Mouse (Mus musculus) megakaryocyte, embryonic 14.5 days (primary cell): ENCODE measurements around the gene Ndufa10. TPM values are rescaled to one million over a fixed set of nuclear protein-coding genes. Genes with fewer than 3 reads are reported as not detected.
A peak's percentile ranks its signal among the peaks of the same experiment; 100 is the strongest.

ENCODE experiments used
- H3K27me3 ChIP-seq: replicated peaks from 2 replicates; pipeline ENCODE3; 2012; ENCODE audit warnings: inconsistent platforms
- H3K36me3 ChIP-seq: replicated peaks from 2 replicates; pipeline ENCODE3; 2012; ENCODE audit warnings: low read length, inconsistent platforms, mixed read lengths
- H3K4me1 ChIP-seq: 2 replicates; pipeline ENCODE4 v1.6.1; 2012; ENCODE audit warnings: inconsistent platforms
- H3K4me3 ChIP-seq: replicated peaks from 2 replicates; pipeline ENCODE3; 2012; ENCODE audit warnings: moderate library complexity, mild to moderate bottlenecking, inconsistent platforms
- H3K9me3 ChIP-seq: 2 replicates; pipeline ENCODE4 v1.6.1; 2012; ENCODE audit warnings: inconsistent platforms
- FLI1 ChIP-seq: IDR thresholded peaks from 2 replicates; pipeline ENCODE4 v1.6.1; 2012; ENCODE audit warnings: low read length, inconsistent platforms, mixed read lengths
- GATA1 ChIP-seq: IDR thresholded peaks from 3 replicates; pipeline ENCODE4 v1.6.1; 2012; ENCODE audit warnings: mixed read lengths, low read length, inconsistent platforms, borderline replicate concordance
- polyA plus RNA-seq: library from polyadenylated mRNA; stranded (reverse); fragments of >175 nt; gene quantifications from 2 replicates; pipeline ENCODE4 v1.2.3, GENCODE M21; 2012; ENCODE audit warnings: low replicate concordance; ENCODE audit not compliant: insufficient read depth

The Ndufa10 gene
- polyA plus RNA-seq, 1 experiment, result 27.2 TPM

GRCm38 (mm10) chr1:92458416-92458815, 15.2 kb downstream of the Ndufa10 start:
- Histone ChIP-seq H3K4me1 (peaks cover 9% of the 10 kb centered on the region), H3K9me3 (peaks cover 7% of the 10 kb centered on the region), H3K27me3 (no peaks in the 10 kb centered on the region), H3K36me3 (peaks cover 97% of the 10 kb centered on the region), H3K4me3 (no peak overlapping the region)
- no peak for TF ChIP-seq FLI1
- TF ChIP-seq GATA1, result no peak

DNA sequence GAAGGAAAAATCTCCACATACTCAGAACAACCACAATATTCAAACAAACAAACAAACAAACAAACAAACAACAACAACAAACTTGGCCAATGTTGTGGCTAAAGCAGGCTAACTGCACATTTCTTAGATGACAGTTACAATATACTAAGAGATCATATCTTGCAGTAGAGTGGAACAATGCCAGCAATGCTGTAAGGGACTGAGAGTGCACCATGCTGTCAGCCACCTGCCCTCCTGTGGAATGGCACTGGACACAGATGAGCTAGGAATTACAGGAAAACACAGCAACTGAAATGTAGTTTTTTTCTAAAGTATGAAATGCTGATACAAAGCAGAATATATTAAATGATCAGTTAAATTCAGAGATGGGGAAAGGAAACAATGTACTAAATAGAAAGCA, 15.9 kb downstream of the Ndufa10 start:
- Histone ChIP-seq H3K4me3 (no peak overlapping the region), H3K27me3 (no peaks in the 10 kb centered on the region), H3K9me3 (peaks cover 7% of the 10 kb centered on the region), H3K4me1 (peaks cover 9% of the 10 kb centered on the region), H3K36me3 (peaks cover 97% of the 10 kb centered on the region)
- TF ChIP-seq FLI1 (no peak), GATA1 (no peak)

DNA sequence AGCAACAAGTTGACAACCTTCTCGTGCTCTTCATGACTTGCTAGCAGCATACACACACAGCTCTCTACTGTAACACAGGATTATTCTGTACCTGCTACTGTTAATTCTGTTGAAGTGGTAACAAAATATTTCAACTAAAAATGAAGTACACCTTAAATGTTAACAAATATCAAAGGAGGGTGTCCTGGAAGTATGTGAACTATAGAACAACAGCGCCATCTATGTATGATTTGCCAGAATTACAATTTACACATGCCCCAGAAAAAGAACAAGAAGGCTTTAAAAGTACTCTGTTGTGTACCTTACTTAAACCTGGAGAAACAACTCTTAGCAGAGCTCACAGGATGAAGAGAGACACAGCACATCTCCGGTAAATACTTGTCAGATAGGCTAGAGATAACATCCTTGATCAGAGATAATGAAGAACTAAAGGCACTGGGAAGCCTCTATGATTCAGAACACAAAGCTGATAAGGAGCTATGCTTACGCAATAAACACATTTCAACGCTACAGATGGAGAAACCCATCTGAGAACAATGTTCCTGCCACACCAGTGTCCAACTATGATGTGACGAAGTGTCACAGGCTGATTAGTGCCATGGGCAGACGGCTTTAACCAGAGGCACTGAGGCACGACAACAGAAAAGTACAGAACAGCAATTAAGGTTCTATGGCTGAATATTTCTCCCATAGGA, 19.8 kb downstream of the Ndufa10 start:
- H3K4me1 ChIP-seq, result peaks cover 6% of the 10 kb centered on the region
- H3K36me3 ChIP-seq, result peaks cover 97% of the 10 kb centered on the region
- H3K9me3 ChIP-seq, result peaks cover 7% of the 10 kb centered on the region
- H3K27me3 ChIP-seq, result no peaks in the 10 kb centered on the region
- no peak overlapping the region for H3K4me3 ChIP-seq
- TF ChIP-seq GATA1 (no peak), FLI1 (no peak)

GRCm38 (mm10) chr1:92448293-92448692, 25.4 kb downstream of the Ndufa10 start:
- Histone ChIP-seq H3K4me3 (no peak overlapping the region), H3K4me1 (no peaks in the 10 kb centered on the region), H3K27me3 (no peaks in the 10 kb centered on the region), H3K9me3 (no peaks in the 10 kb centered on the region), H3K36me3 (peaks cover 99% of the 10 kb centered on the region)
- TF ChIP-seq GATA1 (no peak), FLI1 (no peak)

- Histone ChIP-seq H3K36me3 (peaks cover 88% of the 10 kb centered on the region), H3K27me3 (peaks cover 2% of the 10 kb centered on the region), H3K4me3 (no peak overlapping the region), H3K9me3 (no peaks in the 10 kb centered on the region), H3K4me1 (peaks cover 33% of the 10 kb centered on the region)
- TF ChIP-seq GATA1 (no peak), FLI1 (no peak)
Observed at GRCm38 (mm10) chr1:92441453-92442063, 32.1 kb downstream of the Ndufa10 start.

DNA sequence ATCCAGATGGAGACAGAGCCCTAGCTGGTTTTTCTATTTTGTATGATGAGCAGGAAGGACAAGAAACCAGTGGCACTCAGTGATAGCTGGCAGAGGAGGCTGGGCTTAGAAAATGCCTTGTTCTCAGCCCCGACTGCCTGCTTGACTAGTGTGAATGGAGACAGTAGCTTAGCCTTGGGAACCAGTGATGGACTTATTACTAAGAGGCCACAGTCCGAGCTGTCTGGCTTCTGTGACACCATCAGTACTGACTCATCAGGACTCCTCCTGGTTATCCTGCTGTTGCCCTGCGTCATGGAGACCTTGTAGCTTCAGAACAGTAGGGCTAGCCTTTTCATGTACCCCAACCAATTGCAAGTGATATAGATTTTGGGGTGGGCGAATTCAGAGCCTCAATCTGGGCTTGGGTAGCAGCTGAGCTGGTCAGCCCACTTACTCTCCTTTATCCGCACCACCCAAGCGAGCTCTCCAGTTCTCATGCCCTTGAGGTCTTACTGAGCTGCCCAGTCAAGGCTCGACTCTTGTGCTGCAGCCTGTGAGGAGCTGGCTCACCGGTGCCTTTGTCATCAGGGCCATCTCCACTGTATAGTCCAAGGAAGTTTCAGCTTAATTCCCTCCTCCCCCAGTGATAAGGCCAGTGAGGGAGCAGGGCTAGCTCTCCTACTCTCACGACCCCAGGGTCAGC, 33.5 kb downstream of the Ndufa10 start:
- TF ChIP-seq FLI1 (no peak), GATA1 (no peak)
- Histone ChIP-seq H3K36me3 (peaks cover 75% of the 10 kb centered on the region), H3K4me3 (no peak overlapping the region), H3K4me1 (peaks cover 33% of the 10 kb centered on the region), H3K9me3 (no peaks in the 10 kb centered on the region), H3K27me3 (peaks cover 10% of the 10 kb centered on the region)

DNA sequence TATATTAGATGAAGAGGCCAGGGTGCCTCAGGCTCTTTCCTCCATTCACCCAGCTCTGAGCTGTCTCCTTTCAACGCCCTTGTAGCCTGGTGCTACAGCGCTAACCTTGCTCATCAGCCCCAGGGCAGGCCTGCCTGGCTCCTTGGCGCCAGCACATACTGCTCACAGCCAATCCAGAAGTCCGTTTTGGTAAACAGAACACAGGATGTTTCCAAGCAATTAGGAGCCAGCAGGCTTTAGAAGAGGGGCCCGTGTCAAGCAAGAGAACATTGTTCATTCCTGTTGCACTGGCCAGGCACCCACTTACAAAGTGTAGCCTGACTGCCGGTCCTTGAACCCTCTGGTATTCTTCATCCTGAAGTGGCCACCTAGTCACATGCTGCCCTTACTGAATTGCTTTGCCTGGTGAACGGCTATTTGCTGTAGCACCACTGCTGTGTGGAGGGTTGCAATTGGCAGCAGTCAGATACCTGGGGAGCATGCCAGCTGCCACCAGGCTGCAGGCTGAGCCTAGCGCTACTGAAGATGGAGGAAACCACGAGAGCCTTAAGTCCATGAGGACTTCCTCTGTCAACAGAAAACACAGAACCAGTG, 35.9 kb downstream of the Ndufa10 start:
- TF ChIP-seq GATA1, result no peak
- no peak for TF ChIP-seq FLI1
- Histone ChIP-seq H3K4me3 (peak overlapping the region; percentile 44), H3K4me1 (peaks cover 33% of the 10 kb centered on the region), H3K36me3 (peaks cover 51% of the 10 kb centered on the region), H3K9me3 (no peaks in the 10 kb centered on the region), H3K27me3 (peaks cover 22% of the 10 kb centered on the region)

DNA sequence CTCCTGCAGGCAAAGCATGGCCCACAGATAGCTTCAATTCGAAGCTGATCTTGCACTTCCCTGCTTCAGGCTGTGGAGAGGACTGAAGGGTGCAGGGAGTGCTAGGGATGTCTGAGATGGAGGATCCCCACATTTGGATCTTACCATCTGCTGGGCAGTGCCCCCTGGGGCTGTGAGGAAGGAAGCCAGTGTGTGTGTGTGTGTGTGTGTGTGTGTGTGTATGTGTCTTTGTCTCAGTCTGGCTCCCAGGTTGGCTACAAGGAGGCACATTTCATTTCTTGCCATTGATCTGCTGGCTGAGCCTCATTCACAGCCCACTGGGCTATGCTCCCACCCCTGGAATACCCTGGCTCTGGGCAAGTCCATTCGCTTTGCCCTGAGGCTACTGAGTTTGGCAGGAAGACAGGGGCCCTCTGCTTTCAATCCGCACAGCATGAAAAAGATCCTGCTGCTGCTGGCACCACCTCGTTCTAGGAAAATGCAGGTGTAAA, 36.8 kb downstream of the Ndufa10 start:
- peaks cover 22% of the 10 kb centered on the region for H3K27me3 ChIP-seq
- peaks cover 42% of the 10 kb centered on the region for H3K36me3 ChIP-seq
- H3K4me3 ChIP-seq, result no peak overlapping the region
- H3K4me1 ChIP-seq, result peaks cover 30% of the 10 kb centered on the region
- no peaks in the 10 kb centered on the region for H3K9me3 ChIP-seq
- TF ChIP-seq GATA1 (no peak), FLI1 (no peak)

DNA sequence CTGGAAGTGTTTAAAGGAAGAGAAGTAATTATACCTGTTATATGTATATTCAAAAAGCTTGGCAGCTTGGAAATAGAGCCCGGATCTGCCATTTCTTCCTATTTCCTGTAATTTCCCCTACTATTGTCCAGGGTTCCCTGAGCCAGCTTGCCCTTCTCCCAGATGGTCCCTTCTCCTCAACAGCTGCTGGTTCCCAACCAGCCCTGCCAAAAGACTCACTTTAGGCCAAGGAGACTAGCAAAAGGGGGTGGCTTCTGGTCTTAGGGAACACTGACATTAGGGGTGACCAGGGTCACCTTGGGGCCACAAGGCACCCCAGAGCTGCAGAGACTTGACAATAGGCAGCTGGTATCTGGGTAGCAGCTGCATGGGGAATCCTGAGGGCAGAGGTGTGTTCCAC, 38.7 kb downstream of the Ndufa10 start:
- Histone ChIP-seq H3K36me3 (peaks cover 25% of the 10 kb centered on the region), H3K4me1 (peaks cover 19% of the 10 kb centered on the region), H3K4me3 (no peak overlapping the region), H3K27me3 (peaks cover 29% of the 10 kb centered on the region), H3K9me3 (peaks cover 3% of the 10 kb centered on the region)
- TF ChIP-seq FLI1, result no peak
- TF ChIP-seq GATA1, result no peak
